Mouse (Mus musculus) forebrain, embryonic 13.5 days (tissue): Measurements from ENCODE around the gene 9130230L23Rik. TPM values are rescaled to one million over a fixed set of nuclear protein-coding genes. Genes with fewer than 3 reads are reported as not detected.

Experiments used
- ATAC-seq: fragments of 200-750 bp; cut with Nextera tagmentation; 2 replicates; pipeline ENCODE4 v1.8.0; 2017
- H3K27ac ChIP-seq: fragments of 300-500 bp; sonication (generic); 2 replicates; pipeline ENCODE4 v1.5.1; 2015; ENCODE audit warnings: inconsistent platforms, mild to moderate bottlenecking, moderate library complexity
- H3K27me3 ChIP-seq: fragments of 300-500 bp; sonication (generic); 2 replicates; pipeline ENCODE4 v1.6.1; 2015; ENCODE audit warnings: mild to moderate bottlenecking, inconsistent platforms
- H3K36me3 ChIP-seq: fragments of 300-500 bp; sonication (generic); 2 replicates; pipeline ENCODE4 v1.6.1; 2015; ENCODE audit warnings: mild to moderate bottlenecking, inconsistent platforms; ENCODE audit not compliant: poor library complexity, severe bottlenecking
- H3K4me1 ChIP-seq: fragments of 300-500 bp; sonication (generic); 2 replicates; pipeline ENCODE4 v1.6.1; 2015; ENCODE audit warnings: inconsistent platforms
- H3K4me2 ChIP-seq: fragments of 300-500 bp; sonication (generic); 2 replicates; pipeline ENCODE4 v1.6.1; 2015; ENCODE audit warnings: inconsistent platforms, mild to moderate bottlenecking, moderate library complexity
- H3K4me3 ChIP-seq: fragments of 300-500 bp; sonication (generic); 2 replicates; pipeline ENCODE4 v1.5.1; 2015; ENCODE audit warnings: mild to moderate bottlenecking, inconsistent platforms
- H3K9ac ChIP-seq: fragments of 300-500 bp; sonication (generic); 2 replicates; pipeline ENCODE4 v1.6.1; 2015; ENCODE audit warnings: mild to moderate bottlenecking, inconsistent platforms
- H3K9me3 ChIP-seq: fragments of 300-500 bp; sonication (generic); replicated peaks from 2 replicates; pipeline ENCODE4 v1.6.1; 2016; ENCODE audit warnings: inconsistent platforms
- WGBS: fragments of 180-500 bp; shearing (Covaris S2); methylation state at CpG from one replicate; pipeline ENCODE4 v1.1.7; 2015; 5-methylcytosine and 5-hydroxymethylcytosine counted together
- microRNA-seq: library from miRNA; unstranded; fragments of <30 nt; microRNA quantifications from one replicate; pipeline ENCODE4, GENCODE M21; 2016
- polyA plus RNA-seq: library from polyadenylated mRNA; unstranded; fragments of >200 nt; fragmentation: Nextera tagmentation; extraction: Ambion mirVana; gene quantifications from 2 replicates; pipeline ENCODE4 v1.2.1, GENCODE M21; 2015

Gene 9130230L23Rik
- polyA plus RNA-seq, 1 experiment from 2014 or later, result not detected

DNA sequence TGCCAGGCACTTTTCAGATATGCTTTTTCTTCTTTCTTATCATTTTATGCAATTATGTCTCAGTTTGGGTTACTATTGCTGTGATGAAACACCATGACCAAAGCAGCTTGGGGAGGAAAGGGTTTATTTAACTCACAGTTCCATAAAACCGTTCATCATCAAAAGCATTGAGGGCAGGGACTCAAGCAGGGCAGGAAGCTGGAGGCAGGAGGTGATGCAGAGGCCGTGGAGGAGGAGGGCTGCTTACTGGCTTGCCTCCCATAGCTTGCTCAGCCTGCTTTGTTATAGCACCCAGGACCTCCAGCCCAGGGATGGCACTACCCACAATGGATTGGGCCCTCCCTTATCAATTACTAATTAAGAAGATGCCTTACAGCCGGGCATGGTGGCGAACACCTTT lies 62.9 kb downstream of the 9130230L23Rik start:
- no peak for ATAC-seq
- no peak overlapping the region for H3K4me2 ChIP-seq
- no peaks in the 10 kb centered on the region for H3K9me3 ChIP-seq
- no peaks in the 10 kb centered on the region for H3K36me3 ChIP-seq
- no peak overlapping the region for H3K27ac ChIP-seq
- WGBS, result 74% methylated on average over 4 of the region's 4 CpGs
- H3K4me1 ChIP-seq, result no peaks in the 10 kb centered on the region
- no peak overlapping the region for H3K9ac ChIP-seq
- H3K4me3 ChIP-seq, result no peak overlapping the region
- no peaks in the 10 kb centered on the region for H3K27me3 ChIP-seq

DNA sequence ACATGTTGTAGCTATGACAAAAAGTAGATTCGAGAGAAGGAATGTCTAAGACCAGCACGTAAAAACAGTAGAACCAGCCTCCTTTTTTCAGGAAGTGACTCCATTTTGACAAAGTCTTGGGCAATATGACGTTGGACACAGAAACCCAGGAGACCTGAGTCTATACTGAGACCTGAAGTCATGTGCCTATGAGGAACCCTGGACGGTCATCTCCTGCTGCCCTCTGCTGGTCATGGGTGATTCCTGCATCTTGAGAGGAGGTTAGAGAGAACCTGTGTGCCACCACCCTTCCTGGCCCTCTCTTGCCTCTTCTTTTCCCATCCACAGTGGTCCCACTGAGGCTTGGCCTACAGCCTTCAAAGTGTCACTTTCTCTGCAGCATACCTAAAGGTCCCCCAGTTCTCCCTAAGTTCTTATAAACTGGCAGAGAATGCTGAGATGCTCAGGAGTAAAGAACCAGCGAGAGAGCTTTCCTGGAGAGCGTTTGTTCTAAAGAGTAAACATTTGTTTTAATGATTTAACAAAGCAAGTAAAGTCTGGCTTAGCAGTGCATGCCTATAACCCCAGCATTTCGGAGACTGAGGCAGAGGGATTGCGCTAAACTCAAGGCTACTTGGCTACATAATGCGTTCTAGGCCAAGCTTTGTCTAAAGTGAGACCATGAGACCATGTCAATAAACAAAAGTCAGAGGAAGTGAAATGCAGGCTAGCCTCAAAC lies 65.9 kb downstream of the 9130230L23Rik start:
- Histone ChIP-seq H3K36me3 (no peaks in the 10 kb centered on the region), H3K4me1 (no peaks in the 10 kb centered on the region), H3K27me3 (no peaks in the 10 kb centered on the region), H3K9ac (no peak overlapping the region), H3K9me3 (no peaks in the 10 kb centered on the region), H3K4me2 (no peak overlapping the region), H3K27ac (no peak overlapping the region), H3K4me3 (no peak overlapping the region)
- WGBS, result 62% methylated on average over 9 of the region's 9 CpGs
- ATAC-seq, result peak; percentile 72; the same call in 1 of the 2 replicates

DNA sequence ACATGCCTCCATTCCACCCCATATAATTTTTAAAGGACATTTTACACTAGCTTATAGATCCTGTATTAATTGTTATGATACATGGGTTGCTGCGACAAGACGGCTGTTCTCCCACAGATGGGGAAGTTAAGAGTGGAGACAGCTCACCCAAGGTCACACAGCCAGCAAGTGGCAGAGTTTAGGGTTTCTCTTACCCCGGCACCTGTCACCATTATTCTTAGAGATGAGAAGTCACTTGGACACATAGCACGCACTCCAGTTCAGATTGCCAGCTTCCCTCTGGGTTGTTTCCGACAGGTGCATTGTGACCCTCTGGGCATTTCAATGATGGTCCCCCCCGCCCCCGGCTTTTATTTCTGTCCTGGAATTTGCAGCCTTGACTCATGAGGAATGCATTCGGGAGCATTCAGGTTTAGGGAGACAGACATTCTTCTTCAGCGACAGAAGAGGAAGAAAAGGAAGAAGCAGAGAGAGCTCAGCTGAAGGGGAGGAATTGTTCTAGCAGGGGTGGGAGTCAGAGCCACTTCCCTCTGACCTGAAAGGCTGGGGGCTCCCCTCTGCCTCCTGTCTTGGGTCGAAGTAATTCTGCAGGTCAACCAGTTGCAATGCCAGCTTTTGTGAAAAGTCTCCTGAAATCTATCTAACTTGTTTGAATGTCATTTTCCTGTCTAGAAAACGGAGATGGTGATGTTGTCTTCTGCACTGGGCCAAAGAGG lies 66.9 kb downstream of the 9130230L23Rik start:
- no peaks in the 10 kb centered on the region for H3K27me3 ChIP-seq
- H3K27ac ChIP-seq, result no peak overlapping the region
- H3K36me3 ChIP-seq, result no peaks in the 10 kb centered on the region
- ATAC-seq, result no peak
- H3K9me3 ChIP-seq, result no peaks in the 10 kb centered on the region
- no peaks in the 10 kb centered on the region for H3K4me1 ChIP-seq
- H3K4me3 ChIP-seq, result no peak overlapping the region
- H3K4me2 ChIP-seq, result no peak overlapping the region
- H3K9ac ChIP-seq, result no peak overlapping the region
- 74% methylated on average over 11 of the region's 11 CpGs for WGBS

DNA sequence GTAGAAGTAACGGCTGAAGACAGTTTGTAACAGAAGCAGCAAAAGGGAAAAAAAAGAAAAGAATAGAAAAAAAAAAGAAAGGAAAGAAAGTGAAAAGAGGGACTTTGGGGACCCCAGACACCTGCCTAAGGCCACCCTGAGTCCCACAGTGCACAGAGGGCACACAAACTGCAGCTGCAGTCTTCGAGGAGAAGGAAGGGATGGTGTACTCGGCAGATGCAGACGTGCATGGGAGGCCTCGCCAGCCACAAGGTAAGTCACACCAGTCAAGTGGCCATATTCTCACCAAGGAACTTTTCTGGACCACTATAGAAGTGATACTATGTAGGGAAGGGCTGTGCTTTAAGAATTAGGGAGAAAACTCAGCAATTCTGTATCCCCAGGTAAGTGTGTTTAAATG lies 69.3 kb downstream of the 9130230L23Rik start, which contains the start of gene Chrna9:
TSS of gene Chrna9 (plus strand) at position 139 of the 400 bp plus-strand sequence.
- Histone ChIP-seq H3K27me3 (no peaks in the 10 kb centered on the region), H3K27ac (no peak within 1 kb of the TSS), H3K4me3 (no peak within 1 kb of the TSS), H3K36me3 (no peaks in the 10 kb centered on the region), H3K9ac (no peak within 1 kb of the TSS), H3K4me1 (no peaks in the 10 kb centered on the region), H3K9me3 (no peaks in the 10 kb centered on the region), H3K4me2 (no peak within 1 kb of the TSS)
- ATAC-seq, result no peak
- 87% methylated on average over 5 of the region's 5 CpGs for WGBS

DNA sequence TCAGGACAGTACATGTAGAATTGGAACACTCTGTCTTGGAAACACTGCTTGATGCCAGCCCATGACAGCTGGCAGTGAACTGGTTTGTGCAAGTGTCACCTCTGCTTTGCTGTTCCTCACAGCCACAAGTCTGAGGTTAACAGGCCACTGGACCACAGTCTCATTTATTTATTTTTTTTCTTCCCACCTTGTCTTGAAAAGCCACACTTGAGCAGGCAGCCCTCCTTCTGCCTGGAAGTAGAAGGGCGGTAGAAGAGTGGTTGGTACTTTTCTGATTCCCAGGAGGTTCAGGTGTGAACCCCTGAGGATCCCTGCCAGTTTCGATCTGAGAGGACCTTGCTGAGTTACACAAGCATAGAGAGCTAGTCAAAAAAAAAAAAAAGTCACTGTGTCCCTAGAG lies 70.3 kb downstream of the 9130230L23Rik start:
- no peaks in the 10 kb centered on the region for H3K9me3 ChIP-seq
- no peak overlapping the region for H3K4me2 ChIP-seq
- no peaks in the 10 kb centered on the region for H3K4me1 ChIP-seq
- no peaks in the 10 kb centered on the region for H3K27me3 ChIP-seq
- no peak overlapping the region for H3K27ac ChIP-seq
- no peak overlapping the region for H3K4me3 ChIP-seq
- H3K36me3 ChIP-seq, result no peaks in the 10 kb centered on the region
- WGBS, result 76% methylated on average over 2 of the region's 2 CpGs
- no peak overlapping the region for H3K9ac ChIP-seq
- no peak for ATAC-seq

DNA sequence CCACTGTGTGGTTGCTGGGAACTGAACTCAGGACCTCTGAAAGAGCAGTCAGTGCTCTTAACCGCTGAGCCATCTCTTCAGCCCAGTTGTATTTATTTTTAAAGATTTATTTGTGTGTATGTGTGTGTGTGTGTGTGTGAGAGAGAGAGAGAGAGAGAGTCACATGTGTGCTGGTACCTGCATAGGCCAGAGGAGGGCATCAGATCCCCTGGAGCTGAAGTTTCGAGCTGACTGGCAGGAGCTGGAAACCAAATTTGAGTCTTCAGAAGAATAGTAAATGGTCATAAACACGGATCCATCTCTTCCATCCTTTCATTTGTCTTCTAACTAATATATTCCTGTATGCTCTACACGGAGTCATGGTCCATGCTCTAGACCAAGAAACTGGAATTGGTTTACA lies 70.8 kb downstream of the 9130230L23Rik start:
- H3K9me3 ChIP-seq, result no peaks in the 10 kb centered on the region
- 90% methylated on average over 4 of the region's 4 CpGs for WGBS
- H3K36me3 ChIP-seq, result no peaks in the 10 kb centered on the region
- H3K9ac ChIP-seq, result no peak overlapping the region
- H3K4me3 ChIP-seq, result no peak overlapping the region
- H3K27ac ChIP-seq, result no peak overlapping the region
- no peak for ATAC-seq
- no peak overlapping the region for H3K4me2 ChIP-seq
- H3K4me1 ChIP-seq, result no peaks in the 10 kb centered on the region
- no peaks in the 10 kb centered on the region for H3K27me3 ChIP-seq

DNA sequence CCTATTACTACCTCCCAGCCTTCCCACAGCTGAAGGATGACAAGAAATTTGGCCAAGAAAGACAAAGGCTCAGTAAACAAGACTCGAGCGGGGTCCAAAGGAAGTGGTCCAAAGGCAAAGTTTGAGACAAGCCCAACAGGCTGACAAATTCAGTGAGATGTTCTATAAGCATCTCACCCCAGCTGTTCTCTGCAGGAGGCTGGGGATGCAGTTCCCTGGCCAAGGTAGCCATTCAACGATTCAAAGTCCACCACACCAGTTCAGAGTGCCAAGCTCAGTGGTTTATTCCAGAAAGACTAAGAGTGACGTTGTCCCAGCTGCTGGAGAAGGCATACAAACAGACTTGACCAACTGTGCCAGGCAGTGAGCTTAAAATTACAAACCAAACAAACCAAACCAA lies 73.9 kb downstream of the 9130230L23Rik start:
- no peak overlapping the region for H3K4me2 ChIP-seq
- H3K36me3 ChIP-seq, result no peaks in the 10 kb centered on the region
- no peak overlapping the region for H3K9ac ChIP-seq
- no peaks in the 10 kb centered on the region for H3K27me3 ChIP-seq
- WGBS, result 82% methylated on average over 4 of the region's 4 CpGs
- H3K9me3 ChIP-seq, result no peaks in the 10 kb centered on the region
- H3K4me1 ChIP-seq, result no peaks in the 10 kb centered on the region
- no peak for ATAC-seq
- H3K27ac ChIP-seq, result no peak overlapping the region
- no peak overlapping the region for H3K4me3 ChIP-seq

Small RNA genes lying within 50 kb of the gene (microRNA-seq; reads per million reads assigned to microRNA genes)
- gene Gm25952, result not detected

Other genes starting within 250 kb of the 9130230L23Rik start
- 24.7 and 29.5 TPM in 2 replicates for gene N4bp2, start 240.8 kb downstream of the 9130230L23Rik start, polyA plus RNA-seq
- gene Rhoh, start 143.1 kb downstream of the 9130230L23Rik start, polyA plus RNA-seq, result 0.29 and 0.32 TPM in 2 replicates
- not detected in 2 replicates for gene Chrna9, start 69.4 kb downstream of the 9130230L23Rik start, polyA plus RNA-seq
- 2.6 and 3.9 TPM in 2 replicates for gene Rbm47, start 168.8 kb upstream of the 9130230L23Rik start, polyA plus RNA-seq